Comparison of ENCODE assay signal across 19 mouse cellular contexts in the genomic region with DNA sequence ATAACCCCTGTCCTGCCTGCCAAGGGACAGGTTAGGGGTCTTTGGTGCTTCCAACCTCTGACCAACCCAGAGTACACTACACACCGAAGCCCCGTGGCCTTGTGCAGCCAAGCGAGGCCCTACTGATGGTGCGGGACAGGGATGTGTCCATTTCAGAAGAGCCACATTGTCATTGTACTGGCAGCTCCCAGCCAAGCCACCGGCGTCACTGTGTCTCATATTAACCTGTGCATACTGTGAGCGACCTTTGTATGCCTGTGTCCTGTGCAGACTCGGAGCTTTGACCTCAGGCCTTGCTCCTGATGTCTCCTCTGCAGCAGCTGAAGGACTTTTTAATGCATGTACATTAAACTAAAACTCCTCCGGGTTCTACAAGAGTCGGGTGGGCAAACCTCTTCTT. TPM values are rescaled to one million over a fixed set of nuclear protein-coding genes. Genes with fewer than 3 reads are reported as not detected.
"Had no signal": no experiment of that assay in that cellular context is flagged by ENCODE, and none has a peak within 500 bp of the region (broad histone marks: within the 10 kb centered on the region; RNA-seq: fewer than 3 reads in every experiment).

No protein-coding gene starts in this region.

- H3K36me3 ChIP-seq: lung, embryonic 15.5 days; midbrain, embryonic 13.5 days; neural tube, embryonic 12.5 days; stomach, embryonic 15.5 days had no signal

- H3K4me1 ChIP-seq: neural tube, embryonic 12.5 days had no signal

- H3K4me2 ChIP-seq: lung, embryonic 15.5 days; midbrain, embryonic 11.5 days; midbrain, embryonic 13.5 days; neural tube, embryonic 12.5 days; stomach, embryonic 15.5 days had no signal

- H3K27ac ChIP-seq: liver, embryonic 14.5 days; lung, embryonic 15.5 days; macrophage; midbrain, embryonic 13.5 days; neural tube, embryonic 12.5 days; stomach, embryonic 15.5 days; stomach, postnatal 0 days had no signal

- H3K9ac ChIP-seq: liver, embryonic 14.5 days; lung, embryonic 15.5 days; midbrain, embryonic 13.5 days; neural tube, embryonic 12.5 days; stomach, embryonic 15.5 days had no signal

- H3K27me3 ChIP-seq: lung, embryonic 15.5 days; midbrain, embryonic 13.5 days; neural tube, embryonic 12.5 days; stomach, embryonic 15.5 days had no signal

- ATAC-seq: lung, postnatal 0 days; midbrain, embryonic 13.5 days; midbrain, embryonic 16.5 days had no signal

- H3K4me3 ChIP-seq: lung, embryonic 15.5 days; megakaryocyte, embryonic 14.5 days; midbrain, embryonic 13.5 days; neural tube, embryonic 12.5 days; stomach, embryonic 15.5 days had no signal

- DNase-seq: lung, adult 2 months; lung, postnatal 14 days; lung, postnatal 36 days; right cerebral cortex, postnatal 14 days; thymus, adult 2 months; thymus, postnatal 25 days; thymus, postnatal 4 days had no signal

- H3K9me3 ChIP-seq: lung, embryonic 15.5 days; midbrain, embryonic 13.5 days; neural tube, embryonic 12.5 days; stomach, embryonic 15.5 days had no signal

RNA-seq across cellular contexts. Expression of a gene that starts 6.7 kb away (rescaled TPM):
- total RNA-seq: megakaryocyte progenitor cell, adult 5-6 weeks had no signal
- polyA plus RNA-seq: macrophage had no signal

RNA-seq across cellular contexts. Expression of a gene that starts 44.7 kb away (rescaled TPM):
- total RNA-seq: megakaryocyte progenitor cell, adult 5-6 weeks had no signal
